Mouse (Mus musculus) stomach, postnatal 0 days (tissue): ENCODE results near the gene Gm21970.

Experiments used
- CTCF ChIP-seq: IDR thresholded peaks from 2 replicates; pipeline ENCODE4 v1.5.1; 2016; ENCODE audit warnings: antibody characterized with exemption, low read depth, mild to moderate bottlenecking, moderate library complexity
- EP300 ChIP-seq: optimal IDR thresholded peaks from 2 replicates; pipeline ENCODE3; 2016; ENCODE audit warnings: antibody characterized with exemption

DNA sequence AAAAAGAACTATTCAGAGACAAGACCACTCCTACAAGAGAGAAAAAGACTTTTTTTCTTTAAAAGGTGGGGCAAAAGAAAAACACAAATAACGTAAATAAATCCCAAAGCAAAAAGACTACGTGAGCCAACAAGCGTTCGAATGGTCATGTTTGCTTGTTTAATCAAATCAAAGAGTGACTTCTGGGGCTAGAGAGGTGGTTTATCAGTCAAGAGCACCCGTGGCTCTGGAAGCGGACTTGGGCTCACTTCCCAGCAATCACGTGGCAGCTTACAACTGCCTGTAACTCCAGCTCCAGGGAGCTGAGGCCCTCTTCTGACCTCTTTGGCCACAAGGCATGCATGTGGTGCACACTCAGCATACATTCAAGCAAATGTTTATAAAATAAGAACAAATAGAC lies 49.8 kb downstream of the Gm21970 start:
- TF ChIP-seq CTCF, result peak; percentile 57
- TF ChIP-seq EP300, result no peak
